Mouse (Mus musculus) liver, adult 2 months (tissue): Measurements from ENCODE around the gene Prrg4.

Source experiments
- CTCF ChIP-seq: fragments of 200-500 bp; IDR thresholded peaks from 2 replicates; pipeline ENCODE4 v1.5.1; 2011; ENCODE audit warnings: low read depth, low read length, control low read depth
- POLR2A ChIP-seq: fragments of 200-500 bp; IDR thresholded peaks from 2 replicates; pipeline ENCODE4 v1.6.1; 2011; ENCODE audit warnings: low read length, control low read depth; ENCODE audit not compliant: insufficient read depth; ENCODE audit errors: extremely low read depth

DNA sequence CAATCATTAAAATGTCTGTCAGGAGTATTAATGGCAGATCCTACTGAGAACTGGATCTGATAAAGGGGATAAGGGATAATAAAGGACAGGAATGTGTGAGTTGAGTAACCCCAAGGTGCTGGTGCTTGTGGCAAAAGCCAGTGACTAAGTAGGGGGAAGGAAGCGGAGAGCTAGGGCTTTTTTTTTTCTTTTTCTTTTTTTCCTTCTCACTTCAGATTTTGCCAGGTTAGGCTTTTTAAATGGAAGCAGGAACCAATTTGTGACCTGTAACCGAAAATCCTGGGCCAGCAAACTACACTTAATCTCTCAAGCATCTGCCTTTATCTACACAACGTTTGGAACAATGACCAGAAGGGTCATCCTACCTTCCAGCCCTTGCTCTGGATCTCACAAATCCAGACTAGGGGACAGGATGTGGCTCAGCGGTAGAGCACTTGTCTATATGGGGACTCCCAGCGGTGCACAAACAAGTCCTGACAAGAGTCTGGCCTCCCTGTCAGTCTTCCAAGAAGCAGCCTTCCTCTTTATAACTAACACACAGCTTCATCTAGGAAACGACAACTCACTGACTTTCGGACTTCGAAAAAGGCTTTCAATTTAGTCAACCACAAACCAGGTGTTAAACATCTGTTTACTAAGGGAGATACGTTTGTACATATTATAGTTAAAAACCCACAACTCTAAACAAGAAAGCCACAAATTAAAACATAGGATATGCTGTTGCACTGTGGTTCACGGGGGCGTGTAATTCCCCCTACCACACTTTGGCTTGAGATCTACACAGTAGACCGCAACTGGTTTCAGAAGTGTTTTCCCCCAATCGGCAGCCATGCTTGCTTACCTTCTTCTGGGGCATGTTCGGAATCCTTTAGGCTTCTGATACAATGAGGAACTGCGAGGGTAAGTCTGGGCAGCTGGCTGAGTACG is 1.2 kb downstream of the Prrg4 start:
- TF ChIP-seq CTCF: no peak
- no peak for TF ChIP-seq POLR2A
